Mouse (Mus musculus) cortical plate, adult 2 months (tissue): ENCODE measurements around the gene Zdhhc1.

ENCODE experiments used
- CTCF ChIP-seq: fragments of 200-500 bp; IDR thresholded peaks from 2 replicates; pipeline ENCODE4 v1.5.1; 2011; ENCODE audit warnings: mild to moderate bottlenecking, control low read depth, low read length; ENCODE audit not compliant: insufficient read depth; ENCODE audit errors: extremely low read depth
- POLR2A ChIP-seq: fragments of 200-500 bp; IDR thresholded peaks from 2 replicates; pipeline ENCODE4 v1.6.1; 2011; ENCODE audit warnings: mild to moderate bottlenecking, low read length, control low read depth; ENCODE audit not compliant: insufficient read depth; ENCODE audit errors: extremely low read depth

GRCm38 (mm10) chr8:105450977-105451376 lies 45.7 kb downstream of the Zdhhc1 start:
- TF ChIP-seq CTCF (no peak), POLR2A (no peak)
